Mouse (Mus musculus): ENCODE data around the gene Ptrh1. TPM values are rescaled to one million over a fixed set of nuclear protein-coding genes. Genes with fewer than 3 reads are reported as not detected.
A peak's percentile ranks its signal among the peaks of the same experiment; 100 is the strongest.

Gene Ptrh1
- polyA plus RNA-seq, 1 experiment from 2014 or later, result 3.7 TPM

GRCm38 (mm10) chr2:32772626-32773279, 2.8 kb upstream of the Ptrh1 start:
- H3K27ac ChIP-seq (ENCODE audit: low read depth, low read length), result no peak overlapping the region
- no peaks in the 10 kb centered on the region for H3K36me3 ChIP-seq (ENCODE audit: control insufficient read depth, insufficient read depth, low read length)
- no peak overlapping the region for H3K9ac ChIP-seq (ENCODE audit: low read depth, low read length)
- no peak overlapping the region for H3K4me3 ChIP-seq (ENCODE audit: low read depth, low read length)
- ATAC-seq (replicated peaks; ENCODE audit: insufficient number of reproducible peaks, low FRiP score, low TSS enrichment), result no peak
- H3K9me3 ChIP-seq (replicated peaks; ENCODE audit: control insufficient read depth, low read length), result no peaks in the 10 kb centered on the region
- no peak overlapping the region for H3K4me2 ChIP-seq
- H3K4me1 ChIP-seq (ENCODE audit: control insufficient read depth, insufficient read depth, low read length), result peaks cover 11% of the 10 kb centered on the region
- H3K27me3 ChIP-seq (ENCODE audit: control insufficient read depth, insufficient read depth, low read length), result no peaks in the 10 kb centered on the region; the same call in 1 of the 2 replicates
- WGBS (ENCODE audit: insufficient replicate concordance), result 76% methylated on average over 8 of the region's 8 CpGs

- H3K27me3 ChIP-seq (ENCODE audit: control insufficient read depth, insufficient read depth, low read length), result no peaks in the 10 kb centered on the region; the same call in 1 of the 2 replicates
- H3K4me1 ChIP-seq (ENCODE audit: control insufficient read depth, insufficient read depth, low read length), result peaks cover 11% of the 10 kb centered on the region
- no peak for ATAC-seq (replicated peaks; ENCODE audit: insufficient number of reproducible peaks, low FRiP score, low TSS enrichment)
- no peak overlapping the region for H3K27ac ChIP-seq (ENCODE audit: low read depth, low read length)
- 26% methylated on average over 22 of the region's 22 CpGs for WGBS (ENCODE audit: insufficient replicate concordance)
- peak overlapping the region; percentile 63 for H3K4me3 ChIP-seq (ENCODE audit: low read depth, low read length)
- no peaks in the 10 kb centered on the region for H3K9me3 ChIP-seq (replicated peaks; ENCODE audit: control insufficient read depth, low read length)
- H3K9ac ChIP-seq (ENCODE audit: low read depth, low read length), result peak overlapping the region; percentile 70; the same call in 1 of the 2 replicates
- H3K36me3 ChIP-seq (ENCODE audit: control insufficient read depth, insufficient read depth, low read length), result no peaks in the 10 kb centered on the region
- H3K4me2 ChIP-seq, result peak overlapping the region; percentile 93
Measured at GRCm38 (mm10) chr2:32776192-32776591, 606 bp downstream of the Ptrh1 start.

- H3K36me3 ChIP-seq (ENCODE audit: control insufficient read depth, insufficient read depth, low read length), result no peaks in the 10 kb centered on the region
- peaks cover 6% of the 10 kb centered on the region for H3K4me1 ChIP-seq (ENCODE audit: control insufficient read depth, insufficient read depth, low read length)
- no peak overlapping the region for H3K4me2 ChIP-seq
- no peak overlapping the region for H3K27ac ChIP-seq (ENCODE audit: low read depth, low read length)
- no peaks in the 10 kb centered on the region; the same call in 1 of the 2 replicates for H3K27me3 ChIP-seq (ENCODE audit: control insufficient read depth, insufficient read depth, low read length)
- 91% methylated on average over 6 of the region's 6 CpGs for WGBS (ENCODE audit: insufficient replicate concordance)
- H3K9me3 ChIP-seq (replicated peaks; ENCODE audit: control insufficient read depth, low read length), result no peaks in the 10 kb centered on the region
- H3K4me3 ChIP-seq (ENCODE audit: low read depth, low read length), result no peak overlapping the region
- ATAC-seq (replicated peaks; ENCODE audit: insufficient number of reproducible peaks, low FRiP score, low TSS enrichment), result no peak
- H3K9ac ChIP-seq (ENCODE audit: low read depth, low read length), result no peak overlapping the region
Measured at GRCm38 (mm10) chr2:32778081-32778480, 2.5 kb downstream of the Ptrh1 start.

- Histone ChIP-seq H3K27me3 (ENCODE audit: control insufficient read depth, insufficient read depth, low read length) (no peaks in the 10 kb centered on the region), H3K4me2 (no peak overlapping the region), H3K36me3 (ENCODE audit: control insufficient read depth, insufficient read depth, low read length) (no peaks in the 10 kb centered on the region), H3K27ac (ENCODE audit: low read depth, low read length) (no peak overlapping the region), H3K4me3 (ENCODE audit: low read depth, low read length) (no peak overlapping the region), H3K9me3 (replicated peaks; ENCODE audit: control insufficient read depth, low read length) (no peaks in the 10 kb centered on the region), H3K9ac (ENCODE audit: low read depth, low read length) (no peak overlapping the region), H3K4me1 (ENCODE audit: control insufficient read depth, insufficient read depth, low read length) (peaks cover 8% of the 10 kb centered on the region)
- ATAC-seq (replicated peaks; ENCODE audit: insufficient number of reproducible peaks, low FRiP score, low TSS enrichment), result no peak
- 17% methylated on average over 8 of the region's 8 CpGs for WGBS (ENCODE audit: insufficient replicate concordance)
Measured at GRCm38 (mm10) chr2:32779131-32779530, 3.5 kb downstream of the Ptrh1 start.

- Histone ChIP-seq H3K27me3 (ENCODE audit: control insufficient read depth, insufficient read depth, low read length) (no peaks in the 10 kb centered on the region), H3K4me3 (ENCODE audit: low read depth, low read length) (no peak overlapping the region), H3K4me1 (ENCODE audit: control insufficient read depth, insufficient read depth, low read length) (peaks cover 9% of the 10 kb centered on the region), H3K9ac (ENCODE audit: low read depth, low read length) (no peak overlapping the region), H3K4me2 (no peak overlapping the region), H3K36me3 (ENCODE audit: control insufficient read depth, insufficient read depth, low read length) (no peaks in the 10 kb centered on the region), H3K27ac (ENCODE audit: low read depth, low read length) (no peak overlapping the region), H3K9me3 (replicated peaks; ENCODE audit: control insufficient read depth, low read length) (no peaks in the 10 kb centered on the region)
- WGBS (ENCODE audit: insufficient replicate concordance), result 85% methylated on average over 6 of the region's 6 CpGs
- ATAC-seq (replicated peaks; ENCODE audit: insufficient number of reproducible peaks, low FRiP score, low TSS enrichment), result no peak
Measured at GRCm38 (mm10) chr2:32779714-32780113, 4.1 kb downstream of the Ptrh1 start.

- Histone ChIP-seq H3K27me3 (ENCODE audit: control insufficient read depth, insufficient read depth, low read length) (no peaks in the 10 kb centered on the region), H3K27ac (ENCODE audit: low read depth, low read length) (no peak overlapping the region), H3K9me3 (replicated peaks; ENCODE audit: control insufficient read depth, low read length) (no peaks in the 10 kb centered on the region), H3K9ac (ENCODE audit: low read depth, low read length) (no peak overlapping the region), H3K4me2 (no peak overlapping the region), H3K36me3 (ENCODE audit: control insufficient read depth, insufficient read depth, low read length) (no peaks in the 10 kb centered on the region), H3K4me3 (ENCODE audit: low read depth, low read length) (no peak overlapping the region), H3K4me1 (ENCODE audit: control insufficient read depth, insufficient read depth, low read length) (peaks cover 3% of the 10 kb centered on the region; the same call in 1 of the 2 replicates)
- WGBS (ENCODE audit: insufficient replicate concordance), result 72% methylated on average over 6 of the region's 6 CpGs
- ATAC-seq (replicated peaks; ENCODE audit: insufficient number of reproducible peaks, low FRiP score, low TSS enrichment), result no peak
Measured at GRCm38 (mm10) chr2:32781710-32782109, 6.1 kb downstream of the Ptrh1 start.

GRCm38 (mm10) chr2:32784048-32784681, 8.6 kb downstream of the Ptrh1 start, which contains the start of gene Cfap157:
Cfap157 (minus strand) TSS chr2:32784428.
- Histone ChIP-seq H3K27me3 (ENCODE audit: control insufficient read depth, insufficient read depth, low read length) (no peaks in the 10 kb centered on the region), H3K9me3 (replicated peaks; ENCODE audit: control insufficient read depth, low read length) (no peaks in the 10 kb centered on the region), H3K36me3 (ENCODE audit: control insufficient read depth, insufficient read depth, low read length) (no peaks in the 10 kb centered on the region), H3K9ac (ENCODE audit: low read depth, low read length) (no peak within 1 kb of the TSS), H3K27ac (ENCODE audit: low read depth, low read length) (no peak within 1 kb of the TSS), H3K4me3 (ENCODE audit: low read depth, low read length) (no peak within 1 kb of the TSS), H3K4me1 (ENCODE audit: control insufficient read depth, insufficient read depth, low read length) (peaks cover 6% of the 10 kb centered on the region; the same call in 1 of the 2 replicates), H3K4me2 (peak within 1 kb of the TSS; percentile 35; the same call in 1 of the 2 replicates)
- WGBS (ENCODE audit: insufficient replicate concordance), result 46% methylated on average over 4 of the region's 4 CpGs
- ATAC-seq (replicated peaks; ENCODE audit: insufficient number of reproducible peaks, low FRiP score, low TSS enrichment), result no peak

GRCm38 (mm10) chr2:32787176-32787575, 11.6 kb downstream of the Ptrh1 start:
- Histone ChIP-seq H3K36me3 (ENCODE audit: control insufficient read depth, insufficient read depth, low read length) (no peaks in the 10 kb centered on the region), H3K4me2 (no peak overlapping the region), H3K27ac (ENCODE audit: low read depth, low read length) (no peak overlapping the region), H3K9me3 (replicated peaks; ENCODE audit: control insufficient read depth, low read length) (no peaks in the 10 kb centered on the region), H3K4me1 (ENCODE audit: control insufficient read depth, insufficient read depth, low read length) (peaks cover 6% of the 10 kb centered on the region; the same call in 1 of the 2 replicates), H3K4me3 (ENCODE audit: low read depth, low read length) (no peak overlapping the region), H3K27me3 (ENCODE audit: control insufficient read depth, insufficient read depth, low read length) (no peaks in the 10 kb centered on the region), H3K9ac (ENCODE audit: low read depth, low read length) (no peak overlapping the region)
- no peak for ATAC-seq (replicated peaks; ENCODE audit: insufficient number of reproducible peaks, low FRiP score, low TSS enrichment)
- WGBS (ENCODE audit: insufficient replicate concordance), result 48% methylated on average over 5 of the region's 6 CpGs

All from heart, embryonic 11.5 days (tissue).